Mouse (Mus musculus): Measurements from ENCODE around the gene Adat3.

DNA sequence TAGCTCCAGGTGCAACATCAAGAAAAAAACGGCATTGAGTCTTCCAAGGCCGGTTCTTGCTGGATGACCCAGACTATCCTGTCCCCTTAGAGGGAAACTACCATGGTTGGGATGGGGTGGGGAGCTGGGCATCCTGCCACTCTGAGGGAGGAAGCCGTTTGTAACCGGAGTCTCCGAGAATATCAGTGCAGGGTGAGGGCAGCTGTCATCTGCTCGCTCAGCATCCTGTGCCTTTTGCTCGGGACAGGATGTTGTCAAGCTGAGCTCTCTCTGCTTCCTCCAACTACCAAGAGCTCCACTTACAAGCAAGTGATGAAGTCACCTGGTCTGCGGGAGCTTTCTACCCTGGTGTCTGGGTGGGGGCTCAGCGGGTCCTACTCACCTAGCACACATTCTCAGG, 15.5 kb downstream of the Adat3 start:
- TF ChIP-seq CTCF (IDR thresholded peaks at IDR 0.05; ENCODE audit: control insufficient read depth, insufficient read depth, low read length), result no peak
- no peak for TF ChIP-seq POLR2A (IDR thresholded peaks at IDR 0.05; ENCODE audit: borderline replicate concordance, control insufficient read depth, low read depth, low read length)

All from bone marrow, adult 2 months (tissue).